ENCODE assay signal across 21 mouse cellular contexts in genomic region chr11:59977831-59978230, GRCm38 (mm10). TPM values are rescaled to one million over a fixed set of nuclear protein-coding genes. Genes with fewer than 3 reads are reported as not detected.
A peak's percentile ranks its signal among the peaks of the same experiment; 100 is the strongest.
DNase-seq lines count a peak whose midpoint lies in the region; ATAC-seq lines count a peak whose summit lies in the region.
"Had no signal": no experiment of that assay in that cellular context is flagged by ENCODE, and none has a peak within 500 bp of the region (broad histone marks: within the 10 kb centered on the region; RNA-seq: fewer than 3 reads in every experiment).

No protein-coding gene starts in this region.

- 0 out of 2 replicates have a peak, but pooled peaks have one; percentile 60 for ATAC-seq in kidney, embryonic 16.5 days (ENCODE audit: low FRiP score, low TSS enrichment)
- ATAC-seq: activated CD4-positive, CD25-positive, alpha-beta regulatory T cell, adult 4 months; forebrain, postnatal 0 days; Patski had no signal

- no peaks in the 10 kb centered on the region for H3K27me3 ChIP-seq in kidney, embryonic 16.5 days (ENCODE audit: insufficient read depth, low read length)
- H3K27me3 ChIP-seq: CH12.LX; embryonic facial prominence, embryonic 12.5 days; heart, embryonic 13.5 days; Patski had no signal

- H3K27ac ChIP-seq in kidney, embryonic 16.5 days (ENCODE audit: low read length), result no peak overlapping the region
- H3K27ac ChIP-seq: embryonic facial prominence, embryonic 12.5 days; forebrain, embryonic 12.5 days; heart, embryonic 13.5 days; hindbrain, embryonic 15.5 days had no signal

- H3K36me3 ChIP-seq in kidney, embryonic 16.5 days (ENCODE audit: insufficient read depth, low read length), result no peaks in the 10 kb centered on the region
- H3K36me3 ChIP-seq: embryonic facial prominence, embryonic 12.5 days; forebrain, embryonic 12.5 days; heart, embryonic 13.5 days; hindbrain, embryonic 15.5 days had no signal

- DNase-seq in kidney, adult 11 months, result peak; percentile 69
- DNase-seq in kidney, postnatal 4 days, result no peak
- peak; percentile 23 to 56 for DNase-seq in kidney, adult 8-10 months
- DNase-seq in kidney, postnatal 25 days, result peak; percentile 39 to 77
- no peak for DNase-seq in gastrocnemius, adult 8-10 months (ENCODE audit: low spot score in 2 of 2)
- DNase-seq in heart, adult 18-20 months, result no peak
- DNase-seq: adrenal gland, postnatal 14 days; cerebellum, adult 11-12 months; cerebellum, adult 9-10 months; cerebellum, postnatal 25 days; forebrain, postnatal 0 days; gastrocnemius, postnatal 25 days; heart, postnatal 36 days had no signal

- H3K9me3 ChIP-seq in kidney, embryonic 16.5 days (ENCODE audit: low read length), result no peaks in the 10 kb centered on the region
- H3K9me3 ChIP-seq: embryonic facial prominence, embryonic 12.5 days; forebrain, embryonic 12.5 days; heart, embryonic 13.5 days; hindbrain, embryonic 15.5 days had no signal

- peaks cover 23% of the 10 kb centered on the region for H3K4me1 ChIP-seq in kidney, embryonic 16.5 days (ENCODE audit: insufficient read depth, low read length)

- no peak overlapping the region for H3K9ac ChIP-seq in kidney, embryonic 16.5 days (replicated peaks; ENCODE audit: low read length)
- H3K9ac ChIP-seq: embryonic facial prominence, embryonic 12.5 days; forebrain, embryonic 12.5 days; forebrain, postnatal 0 days; heart, embryonic 13.5 days; hindbrain, embryonic 15.5 days had no signal

- no peak overlapping the region for H3K4me3 ChIP-seq in kidney, embryonic 16.5 days (ENCODE audit: low read length)
- H3K4me3 ChIP-seq: embryonic facial prominence, embryonic 12.5 days; forebrain, embryonic 12.5 days; heart, embryonic 13.5 days; hindbrain, embryonic 15.5 days had no signal

- no peak overlapping the region for H3K4me2 ChIP-seq in kidney, embryonic 16.5 days (replicated peaks; ENCODE audit: low read depth, low read length)
- H3K4me2 ChIP-seq: embryonic facial prominence, embryonic 12.5 days; forebrain, embryonic 12.5 days; heart, embryonic 13.5 days; hindbrain, embryonic 15.5 days had no signal

- 61% methylated on average over 5 of the region's 5 CpGs for WGBS in kidney, embryonic 16.5 days

RNA-seq across cellular contexts. Expression of gene Rasd1, which starts 13.1 kb away (rescaled TPM):
- polyA plus RNA-seq in kidney, embryonic 16.5 days (2015; fragmentation: Nextera tagmentation; extraction: Ambion mirVana), result 3.3 and 4.2 TPM in 2 replicates
- total RNA-seq in gastrocnemius, adult 8-10 months (2022), result 1 to 10 TPM in 3 of 4 experiments, under 1 TPM in 1; 0.39 to 3.4 (median 1.7) TPM
- total RNA-seq in heart, adult 18-20 months (2021), result 10 to 100 TPM in 1 of 2 experiments, 1 to 10 TPM in 1; 4.5 to 10.9 TPM

RNA-seq across cellular contexts. Expression of gene Med9, which starts 29.8 kb away (rescaled TPM):
- polyA plus RNA-seq in kidney, embryonic 16.5 days (2015; fragmentation: Nextera tagmentation; extraction: Ambion mirVana), result 49.1 and 49.3 TPM in 2 replicates
- 10 to 100 TPM; 20.2 to 24.2 (median 21.3) TPM for total RNA-seq in gastrocnemius, adult 8-10 months (2022)
- total RNA-seq in heart, adult 18-20 months (2021), result 10 to 100 TPM; 26.8 to 27.0 TPM

Comparison
In these comparisons a context has a peak if more than half of its experiments do, and no peak if none do; other contexts are left out.
1. DNase-seq: peak in kidney, adult 11 months (single experiment), kidney, adult 8-10 months (2 of 2) and kidney, postnatal 25 days (2 of 2); none in kidney, postnatal 4 days (0 of 2), gastrocnemius, adult 8-10 months (0 of 2) and heart, adult 18-20 months (0 of 2).